Comparison of ENCODE assay signal across 8 mouse cellular contexts in the genomic region with DNA sequence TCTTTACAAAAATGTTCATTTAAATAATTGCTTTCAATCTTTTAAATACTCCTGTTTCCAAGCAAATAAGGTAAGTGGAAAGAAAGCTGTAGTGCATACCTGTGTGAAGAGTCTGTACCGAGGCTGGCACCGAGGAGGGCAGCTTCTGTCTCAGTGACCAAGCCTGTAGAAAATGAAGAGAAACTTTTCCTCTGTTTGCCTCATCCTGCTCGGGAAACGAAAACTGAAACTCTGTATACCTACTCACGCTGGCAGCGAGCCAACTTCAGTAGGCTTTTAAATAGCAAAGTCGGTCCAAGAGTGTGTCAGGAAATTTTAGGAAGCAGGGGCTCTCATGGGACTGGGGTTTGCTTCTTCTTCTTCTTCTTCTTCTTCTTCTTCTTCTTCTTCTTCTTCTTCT. TPM values are rescaled to one million over a fixed set of nuclear protein-coding genes. Genes with fewer than 3 reads are reported as not detected.
DNase-seq lines count a peak whose midpoint lies in the region; ATAC-seq and TF ChIP-seq lines count a peak whose summit lies in the region.

A gene (minus strand): TSS at position 224 of the 400 bp plus-strand sequence.

- intact Hi-C loops in left cerebral cortex, postnatal 4 days (cut with DNase I): no loop called here

- H3K27me3 ChIP-seq in hindbrain, embryonic 14.5 days (ENCODE audit: control insufficient read depth, insufficient read depth, low read length): no peaks in the 10 kb centered on the region
- H3K27me3 ChIP-seq in hindbrain, embryonic 16.5 days (replicated peaks; ENCODE audit: control insufficient read depth, insufficient read depth, low read length): no peaks in the 10 kb centered on the region
- no peaks in the 10 kb centered on the region for H3K27me3 ChIP-seq in heart, postnatal 0 days (ENCODE audit: control insufficient read depth, insufficient read depth, low read length)
- no peaks in the 10 kb centered on the region for H3K27me3 ChIP-seq in lung, embryonic 16.5 days (ENCODE audit: control insufficient read depth, insufficient read depth, low read depth, low read length)

- no peak within 1 kb of the TSS for H3K4me2 ChIP-seq in hindbrain, embryonic 14.5 days (replicated peaks)
- H3K4me2 ChIP-seq in hindbrain, embryonic 16.5 days (ENCODE audit: low read length): no peak within 1 kb of the TSS
- H3K4me2 ChIP-seq in heart, postnatal 0 days (ENCODE audit: low read depth, low read length): peak within 1 kb of the TSS; percentile 58
- peak within 1 kb of the TSS; percentile 43 for H3K4me2 ChIP-seq in lung, embryonic 16.5 days (ENCODE audit: low read depth, low read length)

- H3K27ac ChIP-seq in hindbrain, embryonic 14.5 days: no peak within 1 kb of the TSS
- H3K27ac ChIP-seq in hindbrain, embryonic 16.5 days (ENCODE audit: low read depth, low read length): no peak within 1 kb of the TSS
- no peak within 1 kb of the TSS for H3K27ac ChIP-seq in heart, postnatal 0 days (ENCODE audit: low read depth)
- peak within 1 kb of the TSS; percentile 73 for H3K27ac ChIP-seq in lung, embryonic 16.5 days (ENCODE audit: low read length)

- WGBS in hindbrain, embryonic 14.5 days: 81% methylated on average over 7 of the region's 7 CpGs
- WGBS in hindbrain, embryonic 16.5 days: 63% methylated on average over 7 of the region's 7 CpGs
- 25% methylated on average over 7 of the region's 7 CpGs for WGBS in heart, postnatal 0 days
- 19% methylated on average over 7 of the region's 7 CpGs for WGBS in lung, embryonic 16.5 days

- TF ChIP-seq CTCF in heart, postnatal 0 days (IDR thresholded peaks at IDR 0.05; ENCODE audit: low read depth): no peak

- H3K4me3 ChIP-seq in hindbrain, embryonic 14.5 days (replicated peaks; ENCODE audit: low read length): no peak within 1 kb of the TSS
- H3K4me3 ChIP-seq in hindbrain, embryonic 16.5 days (ENCODE audit: low read length): no peak within 1 kb of the TSS
- peak within 1 kb of the TSS; percentile 39 for H3K4me3 ChIP-seq in heart, postnatal 0 days (ENCODE audit: low read depth, low read length)
- peak within 1 kb of the TSS; percentile 37 for H3K4me3 ChIP-seq in lung, embryonic 16.5 days (ENCODE audit: low read length)

- no peaks in the 10 kb centered on the region for H3K4me1 ChIP-seq in hindbrain, embryonic 14.5 days (replicated peaks; ENCODE audit: control insufficient read depth, insufficient read depth, low read length)
- no peaks in the 10 kb centered on the region for H3K4me1 ChIP-seq in hindbrain, embryonic 16.5 days (ENCODE audit: control insufficient read depth, insufficient read depth, low read depth, low read length)
- H3K4me1 ChIP-seq in heart, postnatal 0 days (ENCODE audit: control insufficient read depth, insufficient read depth): no peaks in the 10 kb centered on the region
- no peaks in the 10 kb centered on the region for H3K4me1 ChIP-seq in lung, embryonic 16.5 days (replicated peaks; ENCODE audit: control insufficient read depth, insufficient read depth, low read length)

- no peaks in the 10 kb centered on the region for H3K36me3 ChIP-seq in hindbrain, embryonic 14.5 days (replicated peaks; ENCODE audit: control insufficient read depth, insufficient read depth)
- no peaks in the 10 kb centered on the region for H3K36me3 ChIP-seq in hindbrain, embryonic 16.5 days (ENCODE audit: control insufficient read depth, insufficient read depth, low read length)
- no peaks in the 10 kb centered on the region for H3K36me3 ChIP-seq in heart, postnatal 0 days (replicated peaks; ENCODE audit: control insufficient read depth, insufficient read depth, low read length)
- no peaks in the 10 kb centered on the region for H3K36me3 ChIP-seq in lung, embryonic 16.5 days (ENCODE audit: control insufficient read depth, insufficient read depth, low read length)

- H3K9ac ChIP-seq in hindbrain, embryonic 14.5 days: no peak within 1 kb of the TSS
- no peak within 1 kb of the TSS for H3K9ac ChIP-seq in hindbrain, embryonic 16.5 days (ENCODE audit: low read depth, low read length)
- H3K9ac ChIP-seq in heart, postnatal 0 days (replicated peaks; ENCODE audit: low read depth, low read length): no peak within 1 kb of the TSS
- peak within 1 kb of the TSS; percentile 48; the same call in 1 of the 2 replicates for H3K9ac ChIP-seq in lung, embryonic 16.5 days (ENCODE audit: low read length)

- TF ChIP-seq EP300 in heart, postnatal 0 days (IDR thresholded peaks at IDR 0.05; ENCODE audit: low read depth): no peak

- DNase-seq in hindbrain, embryonic 14.5 days (ENCODE audit: low spot score): peak; percentile 36
- DNase-seq in NIH3T3 (ENCODE audit: low read depth): peak; percentile 77
- peak; percentile 27 for DNase-seq in heart, postnatal 0 days (ENCODE audit: low spot score)
- no peak for DNase-seq in left cerebral cortex, postnatal 4 days
- DNase-seq in left cerebral cortex, adult 18-20 months (ENCODE audit: low spot score in 2 of 2): no peak

- no peaks in the 10 kb centered on the region for H3K9me3 ChIP-seq in hindbrain, embryonic 14.5 days (ENCODE audit: control insufficient read depth, low read length)
- H3K9me3 ChIP-seq in hindbrain, embryonic 16.5 days (ENCODE audit: control insufficient read depth, low read length): 0 out of 2 replicates have a peak, but pooled peaks cover 2% of the 10 kb centered on the region
- H3K9me3 ChIP-seq in heart, postnatal 0 days (replicated peaks; ENCODE audit: control insufficient read depth, low read length): no peaks in the 10 kb centered on the region
- no peaks in the 10 kb centered on the region for H3K9me3 ChIP-seq in lung, embryonic 16.5 days (ENCODE audit: control insufficient read depth, low read length)

- no peak for ATAC-seq in hindbrain, embryonic 14.5 days (ENCODE audit: low FRiP score)
- ATAC-seq in hindbrain, embryonic 16.5 days: no peak
- no peak for ATAC-seq in heart, postnatal 0 days (ENCODE audit: insufficient read depth, low read depth)
- peak; percentile 56 for ATAC-seq in lung, embryonic 16.5 days (ENCODE audit: low read depth)
- no peak for ATAC-seq in monocyte, adult 5-6 weeks (replicated peaks; ENCODE audit: insufficient number of reproducible peaks, low FRiP score, low TSS enrichment, poor library complexity, severe bottlenecking)

RNA-seq across cellular contexts. Expression of the gene that starts here (rescaled TPM):
- 0.14 and 0.36 TPM in 2 replicates for polyA plus RNA-seq in hindbrain, embryonic 14.5 days (2014; fragmentation: Nextera tagmentation; extraction: Ambion mirVana)
- polyA plus RNA-seq in hindbrain, embryonic 16.5 days (2015; fragmentation: Nextera tagmentation; extraction: Ambion mirVana): 0.29 and 0.51 TPM in 2 replicates
- total RNA-seq in heart, postnatal 0 days (2014; rRNA removed; ENCODE audit: low replicate concordance): 3.7 and 9.7 TPM in 2 replicates
- 1.0 and 1.5 TPM in 2 replicates for polyA plus RNA-seq in heart, postnatal 0 days (2015; fragmentation: Nextera tagmentation; extraction: Ambion mirVana)
- polyA plus RNA-seq in lung, embryonic 16.5 days (2015; fragmentation: Nextera tagmentation; extraction: Ambion mirVana): 1.1 and 2.5 TPM in 2 replicates
- not detected for total RNA-seq in left cerebral cortex, postnatal 4 days (2021)
- total RNA-seq in left cerebral cortex, adult 18-20 months (2021): not detected
- total RNA-seq in monocyte, adult 5-6 weeks (2017): 0.49 TPM in 1 of 3 replicates, not detected in the others

Comparison
In these comparisons a context has a peak if more than half of its experiments do, and no peak if none do; other contexts are left out.
1. Peak in DNase-seq in hindbrain, embryonic 14.5 days; RNA of the gene not detected or under 1 TPM.
2. DNase-seq: peak in NIH3T3 (single experiment) and heart, postnatal 0 days (single experiment); none in left cerebral cortex, postnatal 4 days (single experiment) and left cerebral cortex, adult 18-20 months (0 of 2).
3. H3K4me2 ChIP-seq: peak in heart, postnatal 0 days (single experiment) and lung, embryonic 16.5 days (single experiment); none in hindbrain, embryonic 14.5 days (single experiment) and hindbrain, embryonic 16.5 days (single experiment).
4. H3K4me3 ChIP-seq: peak in heart, postnatal 0 days (single experiment) and lung, embryonic 16.5 days (single experiment); none in hindbrain, embryonic 14.5 days (single experiment) and hindbrain, embryonic 16.5 days (single experiment).